Mouse (Mus musculus): ENCODE results near the gene Corin.

DNA sequence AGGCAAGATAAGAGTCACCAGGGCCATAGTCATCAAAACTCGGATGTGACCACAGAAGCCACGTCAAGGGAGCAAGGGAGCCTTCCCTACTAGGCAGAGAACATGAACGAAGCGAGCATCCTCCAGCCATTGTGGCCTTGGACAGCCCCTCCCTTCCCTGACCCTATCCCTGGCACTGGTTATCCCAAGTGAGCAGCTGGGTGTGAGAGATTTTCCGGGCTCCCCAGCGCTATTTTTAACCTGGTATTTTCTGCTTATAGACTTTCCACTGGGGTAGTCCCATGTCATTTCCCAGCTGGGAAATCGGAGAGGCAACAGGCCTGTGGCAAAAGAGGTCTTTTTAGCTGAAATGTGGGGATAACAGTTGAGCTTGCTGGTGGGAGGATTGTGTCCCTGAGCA is 10.4 kb downstream of the Corin start:
- TF ChIP-seq POLR2A (IDR thresholded peaks at IDR 0.05; ENCODE audit: extremely low read depth, insufficient read depth, low read length) (no peak), CTCF (IDR thresholded peaks at IDR 0.05; ENCODE audit: low read depth, low read length) (no peak)

Data from liver, adult 2 months (tissue).